Mouse (Mus musculus): ENCODE data around the gene Batf. TPM values are rescaled to one million over a fixed set of nuclear protein-coding genes. Genes with fewer than 3 reads are reported as not detected.

The Batf gene
- total RNA-seq, 2 experiments from 2014 or later = 0.96 TPM; not detected in 1

DNA sequence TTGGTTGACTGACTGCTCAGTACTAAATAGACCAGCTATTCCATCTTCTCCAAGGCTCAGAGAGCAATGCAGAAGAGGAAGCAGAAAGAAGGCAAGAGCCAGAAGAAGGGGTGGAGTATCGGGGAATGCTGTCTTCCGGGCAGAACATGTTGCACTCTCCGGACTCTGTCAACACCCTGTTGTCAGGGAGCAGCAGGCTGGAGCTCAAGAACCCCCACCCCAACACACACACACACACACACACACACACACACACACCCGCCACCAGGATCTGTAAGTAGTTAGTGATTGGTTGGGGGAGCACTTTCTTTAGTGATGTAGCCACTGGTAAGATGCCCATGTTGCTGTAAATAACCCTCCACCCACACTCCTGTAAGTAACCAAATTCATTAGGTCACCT, 38.8 kb downstream of the Batf start:
- no peak for DNase-seq (ENCODE audit: low spot score in 2 of 2)

GRCm38 (mm10) chr12:85726729-85727397, 40.4 kb downstream of the Batf start:
- DNase-seq (ENCODE audit: low spot score in 2 of 2) = no peak

GRCm38 (mm10) chr12:85728181-85728580, 41.7 kb downstream of the Batf start:
- no peak for DNase-seq (ENCODE audit: low spot score in 2 of 2)

- peak; percentile 62 to 73 for DNase-seq (ENCODE audit: low spot score in 2 of 2)
These were observed 42.8 kb downstream of the Batf start for GRCm38 (mm10) chr12:85729022-85729944.

- no peak for DNase-seq (ENCODE audit: low spot score in 2 of 2)
These were observed 43.4 kb downstream of the Batf start for GRCm38 (mm10) chr12:85729945-85730290.

DNA sequence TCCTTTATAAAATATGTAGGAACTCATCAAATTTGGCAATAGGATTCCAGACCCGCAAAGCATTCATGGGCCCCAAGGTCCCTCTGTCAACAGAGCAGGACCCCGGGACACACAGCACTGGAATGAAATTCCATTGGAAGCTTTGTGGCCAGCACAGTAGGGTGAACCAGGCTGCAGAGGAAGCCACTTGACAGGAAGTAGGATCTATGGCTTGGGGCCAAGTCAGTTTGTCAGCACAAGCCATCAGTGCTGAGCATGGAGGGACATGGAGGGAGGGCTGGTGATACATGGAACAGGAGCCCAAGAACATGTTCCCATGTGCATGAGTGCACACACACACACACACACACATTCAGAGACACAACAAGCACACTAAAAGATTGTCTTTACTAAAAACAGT, 49.7 kb downstream of the Batf start:
- no peak for DNase-seq (ENCODE audit: low spot score in 2 of 2)

DNA sequence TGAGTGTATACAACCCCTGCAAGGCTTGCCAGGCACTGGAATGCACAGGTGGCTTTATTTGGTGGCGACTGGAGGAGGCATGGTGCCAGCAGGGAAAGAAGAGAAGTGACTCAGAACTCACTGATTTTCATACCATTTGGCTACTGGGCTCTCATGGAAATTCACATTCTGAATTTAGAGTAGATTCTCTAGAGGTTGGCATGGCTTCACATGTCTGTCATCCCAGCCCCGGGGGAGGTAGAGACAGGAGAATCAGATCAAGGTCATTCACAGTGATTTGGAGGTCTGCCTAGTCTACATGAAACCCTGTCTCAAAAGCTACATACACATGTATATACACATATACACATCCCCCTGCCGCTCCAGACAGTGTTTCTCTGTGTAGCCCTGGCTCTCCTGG, 50.5 kb downstream of the Batf start:
- DNase-seq (ENCODE audit: low spot score in 2 of 2) = peak in 1 of 2 experiments; percentile 14

DNA sequence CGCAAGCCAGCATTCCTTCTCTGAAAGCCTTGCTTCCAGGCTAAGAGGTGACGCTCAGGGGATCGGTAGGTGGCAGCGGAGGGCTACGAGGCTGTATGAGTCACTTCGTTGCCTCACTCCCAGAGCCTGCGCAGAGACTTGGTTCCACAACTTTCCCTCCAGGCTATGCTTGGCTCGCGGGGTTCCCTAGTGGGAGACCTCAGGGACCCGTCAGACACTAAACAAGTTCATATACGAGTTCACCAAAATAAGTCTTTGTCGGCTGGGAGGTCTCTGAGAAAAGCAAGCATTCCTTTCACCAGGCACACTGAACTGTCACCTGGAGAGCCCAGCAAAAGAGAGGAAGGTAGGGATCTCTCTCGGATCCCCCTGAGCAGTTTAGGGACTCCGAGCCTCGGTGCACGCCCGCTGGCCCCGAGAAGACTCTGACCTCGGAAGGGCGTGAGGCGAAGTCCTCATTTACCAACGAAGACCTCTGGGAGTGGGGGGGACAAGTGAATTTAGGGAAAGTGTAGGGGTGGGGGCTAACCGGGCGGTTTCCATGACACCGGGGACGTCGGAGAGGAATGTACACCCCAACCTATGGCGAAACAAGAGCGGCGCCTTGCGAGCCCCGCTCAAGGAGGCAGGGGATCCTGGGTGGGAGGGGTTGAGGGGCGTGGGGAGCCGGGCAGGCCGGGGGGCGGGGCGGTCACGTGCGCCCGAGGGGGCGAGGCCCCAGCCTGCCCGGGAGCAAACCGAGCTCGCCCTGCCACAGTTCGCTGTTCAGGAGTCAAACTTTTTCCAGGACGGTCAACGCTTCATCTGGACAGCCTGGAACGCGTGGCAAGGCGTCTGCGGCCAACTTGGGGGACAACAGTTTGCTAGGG, 59.6 kb downstream of the Batf start, which contains the start of gene Flvcr2:
Gene Flvcr2, plus strand, starts transcription at position 713 of the 869 bp plus-strand sequence.
- peak; percentile 63 to 80 for DNase-seq (ENCODE audit: low spot score in 2 of 2)

GRCm38 (mm10) chr12:85746696-85747219, 60.3 kb downstream of the Batf start:
- DNase-seq (ENCODE audit: low spot score in 2 of 2) = no peak

GRCm38 (mm10) chr12:85747343-85747742, 60.9 kb downstream of the Batf start:
- DNase-seq (ENCODE audit: low spot score in 2 of 2) = no peak

- DNase-seq (ENCODE audit: low spot score in 2 of 2) = no peak
These were observed 63.4 kb downstream of the Batf start for GRCm38 (mm10) chr12:85749861-85750260.

DNA sequence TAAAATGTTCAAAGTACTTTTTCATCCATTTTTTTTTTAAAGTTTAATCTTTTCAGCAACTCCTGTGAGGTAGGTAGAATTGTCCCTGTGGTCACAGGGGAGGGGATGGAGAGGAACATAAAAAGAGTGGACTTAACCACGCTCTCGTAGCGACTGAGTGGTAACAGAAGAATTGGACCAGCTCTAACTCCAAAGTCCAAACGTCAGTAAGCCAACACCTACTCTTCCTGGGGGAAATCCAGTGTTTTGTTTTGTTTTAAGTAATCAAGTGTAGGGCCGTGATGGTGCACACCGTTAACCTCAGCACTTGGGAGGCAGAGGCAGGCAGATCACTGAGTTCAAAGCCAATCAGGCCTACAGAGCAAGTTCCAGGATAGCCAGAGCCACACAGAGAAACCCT, 65.6 kb downstream of the Batf start:
- no peak for DNase-seq (ENCODE audit: low spot score in 2 of 2)

DNA sequence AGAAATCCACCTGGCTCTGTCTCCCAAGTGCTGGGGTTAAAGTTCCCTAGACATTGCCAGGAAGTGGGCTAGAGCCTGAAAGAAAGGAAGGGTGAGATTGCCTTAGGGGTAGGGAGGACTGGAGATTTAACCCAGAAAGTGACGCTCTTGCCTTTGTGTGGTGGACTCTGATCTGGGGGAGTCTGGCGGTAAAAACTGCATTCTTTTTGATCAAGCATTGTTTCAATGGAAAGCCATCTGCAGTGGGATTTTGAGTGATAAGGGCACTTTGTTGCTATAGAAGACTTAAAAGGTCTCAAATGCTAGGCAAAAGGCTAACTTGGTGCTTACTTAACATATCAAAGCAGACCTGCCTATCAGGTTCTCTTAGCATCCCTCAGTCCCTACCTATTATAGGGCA, 66.8 kb downstream of the Batf start:
- no peak for DNase-seq (ENCODE audit: low spot score in 2 of 2)

DNA sequence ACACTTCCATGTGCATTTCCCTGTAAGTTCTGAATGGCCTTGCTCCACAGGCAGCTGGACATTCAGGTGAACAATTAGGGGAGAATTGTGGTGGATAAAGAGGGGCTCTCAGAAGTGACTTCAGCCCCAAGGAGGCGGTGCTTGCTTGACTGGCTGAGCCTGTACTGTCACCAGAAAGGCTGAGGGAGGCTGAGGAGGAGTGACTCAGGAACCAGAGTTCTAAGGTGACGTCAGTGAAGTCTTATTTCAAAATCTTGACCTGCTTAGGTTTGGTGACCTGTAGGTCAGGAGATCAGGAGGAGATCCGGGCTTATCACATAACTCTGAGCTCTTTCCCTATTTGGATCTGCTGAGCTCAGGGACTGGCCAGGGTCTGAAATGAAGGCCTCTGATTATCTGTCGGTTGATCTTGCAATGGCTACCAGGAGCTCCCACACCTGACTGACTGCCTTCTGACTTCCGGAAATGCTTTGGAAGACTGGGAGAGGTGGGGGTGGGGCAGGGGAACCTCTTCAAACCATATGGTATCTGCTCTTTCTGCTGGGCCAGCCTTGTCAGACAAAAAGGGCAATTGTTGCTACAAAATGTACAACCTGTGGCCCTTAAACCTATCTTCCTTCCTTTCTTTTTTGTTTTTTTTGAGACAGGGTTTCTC, 68.3 kb downstream of the Batf start:
- DNase-seq (ENCODE audit: low spot score in 2 of 2) = no peak

- no peak for DNase-seq (ENCODE audit: low spot score in 2 of 2)
These were observed 70.0 kb downstream of the Batf start for GRCm38 (mm10) chr12:85756455-85756854.

DNA sequence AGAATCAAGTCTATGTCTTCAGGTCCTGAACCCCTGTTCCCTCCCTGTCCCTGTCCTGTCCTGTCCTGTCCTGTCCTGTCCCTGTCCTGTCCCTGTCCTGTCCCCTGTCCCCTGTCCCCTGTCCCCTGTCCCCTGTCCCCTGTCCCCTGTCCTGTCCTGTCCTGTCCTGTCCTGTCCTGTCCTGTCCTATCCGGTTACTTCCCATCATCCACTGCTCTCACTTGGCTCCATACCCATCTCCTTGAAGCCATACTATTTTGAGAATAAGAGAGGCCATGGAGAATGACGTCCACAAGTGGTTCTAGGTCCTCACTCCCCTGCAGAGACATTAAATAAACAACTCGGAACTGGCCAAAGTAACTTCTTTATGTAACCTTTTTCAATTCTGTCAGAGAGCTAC, 70.6 kb downstream of the Batf start:
- DNase-seq (ENCODE audit: low spot score in 2 of 2) = no peak

Small RNA genes lying within 50 kb of the gene (microRNA-seq; reads per million reads assigned to microRNA genes)
- 0 reads per million in 2 experiments for gene Gm47285

Other genes with a start within 250 kb of the Batf start
- 1 to 10 TPM; 8.2 to 9.3 TPM for gene Fos, start 212.8 kb upstream of the Batf start, total RNA-seq (2021)
- gene Jdp2, start 87.6 kb upstream of the Batf start, total RNA-seq (2021) = 10 to 100 TPM; 21.4 to 22.8 TPM
- gene Flvcr2, start 59.9 kb downstream of the Batf start, total RNA-seq (2021) = 1 to 10 TPM; 2.8 to 3.0 TPM
- gene Erg28, start 137.9 kb downstream of the Batf start, total RNA-seq (2021) = 10 to 100 TPM; 70.3 to 73.2 TPM
- gene Ttll5, start 138.0 kb downstream of the Batf start, total RNA-seq (2021) = 10 to 100 TPM; 40.3 to 41.3 TPM